Mouse (Mus musculus): ENCODE data around the gene Smap2.

DNA sequence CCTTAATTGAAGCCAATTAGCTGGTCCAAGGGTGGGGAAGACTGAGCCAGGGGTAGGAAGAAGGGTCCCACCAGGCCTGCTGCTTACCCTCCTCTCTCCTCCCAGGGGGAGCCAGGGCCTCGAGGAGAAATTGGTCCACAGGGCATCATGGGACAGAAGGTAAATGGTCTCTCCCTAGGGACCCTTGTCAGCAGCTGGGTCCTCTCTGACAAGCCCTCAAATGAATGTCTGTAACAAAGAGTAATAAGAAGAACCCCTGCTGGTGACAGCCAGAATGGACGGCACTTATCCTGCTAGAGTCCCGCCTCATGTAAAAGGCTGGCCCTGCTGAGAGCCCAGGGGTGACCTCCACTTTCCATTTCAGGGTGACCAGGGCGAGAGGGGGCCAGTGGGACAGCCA, 34.8 kb upstream of the Smap2 start:
- TF ChIP-seq POLR2A (IDR thresholded peaks at IDR 0.05; ENCODE audit: borderline replicate concordance, extremely low read depth, low read depth, low read length), result no peak
- TF ChIP-seq CTCF (IDR thresholded peaks at IDR 0.05; ENCODE audit: insufficient read depth, low read length), result no peak
